Mouse (Mus musculus) hindbrain, postnatal 0 days (tissue): ENCODE results near the gene Osm. TPM values are rescaled to one million over a fixed set of nuclear protein-coding genes. Genes with fewer than 3 reads are reported as not detected.

ENCODE experiments used
- ATAC-seq: fragments of 200-750 bp; cut with Nextera tagmentation; 2 replicates; pipeline ENCODE4 v1.8.0; 2017; ENCODE audit warnings: mild to moderate bottlenecking, moderate TSS enrichment, moderate library complexity
- DNase-seq: peaks from one replicate; pipeline ENCODE4 v3.0.0-alpha.2; 2015; ENCODE audit warnings: low spot score
- H3K27ac ChIP-seq: fragments of 300-500 bp; sonication (generic); 2 replicates; pipeline ENCODE4 v1.5.1; 2014; ENCODE audit warnings: mild to moderate bottlenecking
- H3K27me3 ChIP-seq: fragments of 300-500 bp; sonication (generic); 2 replicates; pipeline ENCODE4 v1.6.1; 2014; ENCODE audit warnings: low read length, mixed read lengths; ENCODE audit not compliant: insufficient read depth
- H3K36me3 ChIP-seq: fragments of 300-500 bp; sonication (generic); 2 replicates; pipeline ENCODE4 v1.6.1; 2014; ENCODE audit warnings: low read length, mixed read lengths; ENCODE audit not compliant: insufficient read depth
- H3K4me1 ChIP-seq: fragments of 300-500 bp; sonication (generic); 2 replicates; pipeline ENCODE4 v1.6.1; 2014; ENCODE audit warnings: antibody characterized with exemption, low read length, mixed read lengths; ENCODE audit not compliant: insufficient read depth
- H3K4me2 ChIP-seq: fragments of 300-500 bp; sonication (generic); 2 replicates; pipeline ENCODE4 v1.6.1; 2014; ENCODE audit warnings: low read depth, mild to moderate bottlenecking, low read length, moderate library complexity, mixed read lengths
- H3K4me3 ChIP-seq: fragments of 300-500 bp; sonication (generic); 2 replicates; pipeline ENCODE4 v1.5.1; 2014; ENCODE audit warnings: low read length
- H3K9ac ChIP-seq: fragments of 300-500 bp; sonication (generic); replicated peaks from 2 replicates; pipeline ENCODE4 v1.6.1; 2014; ENCODE audit warnings: mild to moderate bottlenecking, low read length, moderate library complexity, mixed read lengths
- H3K9me3 ChIP-seq: fragments of 300-500 bp; sonication (generic); 2 replicates; pipeline ENCODE4 v1.6.1; 2016; ENCODE audit warnings: low read length, mixed read lengths
- CTCF ChIP-seq: IDR thresholded peaks from 2 replicates; pipeline ENCODE4 v1.5.1; 2016; ENCODE audit warnings: antibody characterized with exemption, control low read depth, low read depth
- WGBS: fragments of 180-500 bp; shearing (Covaris S2); extraction: QIAGEN DNeasy Blood & Tissue Kit; methylation state at CpG from one replicate; pipeline ENCODE4 v1.1.7; 2014; 5-methylcytosine and 5-hydroxymethylcytosine counted together
- polyA plus RNA-seq: library from polyadenylated mRNA; unstranded; fragments of >200 nt; fragmentation: Nextera tagmentation; extraction: Ambion mirVana; gene quantifications from 2 replicates; pipeline ENCODE4 v1.2.1, GENCODE M21; 2015
- total RNA-seq: library from RNA; depleted of rRNA; stranded (reverse); fragments of >200 nt; gene quantifications from 2 replicates; pipeline ENCODE4 v1.2.3, GENCODE M21; 2014

The Osm gene
- total and polyA plus RNA-seq, 2 experiments from 2014 or later: 0.08 TPM; not detected in 1

GRCm38 (mm10) chr11:4219908-4220307, 16.3 kb upstream of the Osm start:
- H3K27ac ChIP-seq: no peak overlapping the region
- ATAC-seq (no peak), DNase-seq (no peak)
- H3K4me2 ChIP-seq: no peak overlapping the region
- WGBS: 65% methylated on average over 9 of the region's 9 CpGs
- TF ChIP-seq CTCF: no peak
- H3K36me3 ChIP-seq: peaks cover 9% of the 10 kb centered on the region; the same call in 1 of the 2 replicates
- H3K4me3 ChIP-seq: no peak overlapping the region
- peaks cover 4% of the 10 kb centered on the region; the same call in 1 of the 2 replicates for H3K4me1 ChIP-seq
- H3K27me3 ChIP-seq: no peaks in the 10 kb centered on the region
- no peak overlapping the region for H3K9ac ChIP-seq
- no peaks in the 10 kb centered on the region for H3K9me3 ChIP-seq

- Histone ChIP-seq H3K27me3 (no peaks in the 10 kb centered on the region), H3K27ac (no peak overlapping the region), H3K36me3 (peaks cover under 1% of the 10 kb centered on the region; the same call in 1 of the 2 replicates), H3K4me1 (peaks cover 4% of the 10 kb centered on the region; the same call in 1 of the 2 replicates), H3K4me2 (no peak overlapping the region), H3K4me3 (no peak overlapping the region), H3K9ac (no peak overlapping the region), H3K9me3 (no peaks in the 10 kb centered on the region)
- WGBS: 51% methylated on average over 28 of the region's 28 CpGs
- DNase-seq (peak; percentile 55), ATAC-seq (no peak)
- TF ChIP-seq CTCF: peak; percentile 85
Measured at GRCm38 (mm10) chr11:4220443-4221400, 15.5 kb upstream of the Osm start.

GRCm38 (mm10) chr11:4222046-4222950, 13.9 kb upstream of the Osm start:
- H3K27ac ChIP-seq: no peak overlapping the region
- ATAC-seq (no peak), DNase-seq (no peak)
- H3K4me2 ChIP-seq: no peak overlapping the region
- H3K4me1 ChIP-seq: peaks cover 4% of the 10 kb centered on the region; the same call in 1 of the 2 replicates
- H3K9me3 ChIP-seq: no peaks in the 10 kb centered on the region
- 75% methylated on average over 17 of the region's 17 CpGs for WGBS
- H3K9ac ChIP-seq: no peak overlapping the region
- H3K4me3 ChIP-seq: no peak overlapping the region
- H3K27me3 ChIP-seq: no peaks in the 10 kb centered on the region
- no peak for TF ChIP-seq CTCF
- H3K36me3 ChIP-seq: no peaks in the 10 kb centered on the region

DNA sequence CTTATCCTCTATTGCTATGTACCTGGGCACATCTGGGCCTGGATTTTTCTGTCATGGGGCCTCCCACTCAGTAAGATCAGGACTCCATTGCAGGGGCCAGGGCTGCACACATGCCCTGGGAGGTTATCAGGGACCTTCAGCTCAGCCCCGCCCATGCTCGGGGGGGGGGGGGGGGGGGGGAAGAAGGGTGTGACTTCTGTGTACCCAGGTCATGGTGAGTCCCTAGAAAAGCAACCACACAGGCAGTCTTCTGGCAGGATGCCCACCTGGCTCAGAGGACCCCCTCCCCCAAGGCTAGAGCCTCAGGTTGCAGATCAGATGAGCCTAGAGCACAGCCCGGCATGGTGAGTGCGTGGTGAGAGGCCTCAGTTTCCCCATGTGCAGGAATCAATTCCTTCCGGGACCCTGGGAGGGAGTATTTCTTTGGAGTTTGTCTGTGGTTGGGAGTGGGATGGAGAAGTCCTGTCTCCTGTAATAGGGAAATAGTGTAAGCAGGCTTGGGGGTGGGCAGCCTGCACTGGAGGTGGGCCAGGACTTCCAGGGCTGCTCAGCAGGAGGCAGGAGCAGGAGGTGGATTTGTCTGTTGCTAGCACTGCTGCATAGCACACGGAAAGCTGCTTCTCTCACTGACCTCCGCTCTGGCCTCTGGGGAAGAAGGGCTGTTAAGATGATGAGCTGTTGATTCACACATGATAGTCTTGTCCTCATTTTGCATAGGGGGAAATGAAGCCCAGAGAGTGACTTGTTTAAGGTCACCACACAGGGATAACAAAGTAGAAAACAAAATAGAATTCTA, 12.6 kb upstream of the Osm start:
- H3K27ac ChIP-seq: no peak overlapping the region
- DNase-seq (no peak), ATAC-seq (no peak)
- H3K4me3 ChIP-seq: no peak overlapping the region
- H3K4me2 ChIP-seq: no peak overlapping the region
- no peak overlapping the region for H3K9ac ChIP-seq
- TF ChIP-seq CTCF: no peak
- H3K9me3 ChIP-seq: no peaks in the 10 kb centered on the region
- WGBS: 38% methylated on average over 5 of the region's 7 CpGs
- H3K27me3 ChIP-seq: no peaks in the 10 kb centered on the region
- H3K4me1 ChIP-seq: 0 out of 2 replicates have a peak, but pooled peaks cover 1% of the 10 kb centered on the region
- H3K36me3 ChIP-seq: no peaks in the 10 kb centered on the region

DNA sequence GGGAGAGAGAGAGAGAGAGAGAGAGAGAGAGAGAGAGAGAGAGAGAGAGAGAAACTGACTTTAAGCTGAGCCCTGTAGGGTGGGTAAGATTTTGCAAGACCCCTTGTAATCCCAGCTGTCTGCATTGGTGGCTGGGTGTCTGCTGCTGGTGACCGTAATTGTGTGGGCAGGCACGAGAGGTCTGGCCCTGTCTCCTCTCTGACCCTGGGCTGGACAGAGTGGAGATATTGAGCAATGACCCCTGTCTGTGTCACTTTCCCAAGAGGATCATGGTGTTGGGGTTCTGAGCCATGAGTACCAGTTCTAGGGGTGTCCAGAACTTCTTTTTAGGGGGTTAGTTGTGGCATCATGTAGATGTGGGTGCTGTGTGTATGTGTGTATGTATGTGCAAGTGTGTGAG, 12.0 kb upstream of the Osm start:
- DNase-seq (no peak), ATAC-seq (no peak)
- H3K4me3 ChIP-seq: no peak overlapping the region
- H3K9me3 ChIP-seq: no peaks in the 10 kb centered on the region
- H3K9ac ChIP-seq: no peak overlapping the region
- no peaks in the 10 kb centered on the region for H3K27me3 ChIP-seq
- TF ChIP-seq CTCF: no peak
- H3K27ac ChIP-seq: no peak overlapping the region
- H3K4me1 ChIP-seq: 0 out of 2 replicates have a peak, but pooled peaks cover 6% of the 10 kb centered on the region
- no peaks in the 10 kb centered on the region for H3K36me3 ChIP-seq
- 55% methylated on average over 2 of the region's 2 CpGs for WGBS
- H3K4me2 ChIP-seq: no peak overlapping the region
